Mouse (Mus musculus) hindbrain, embryonic 15.5 days (tissue): ENCODE measurements around the gene Itgbl1. TPM values are rescaled to one million over a fixed set of nuclear protein-coding genes. Genes with fewer than 3 reads are reported as not detected.

Source experiments
- polyA plus RNA-seq: library from polyadenylated mRNA; unstranded; fragments of >200 nt; fragmentation: Nextera tagmentation; extraction: Ambion mirVana; gene quantifications from 2 replicates; pipeline ENCODE4 v1.2.1, GENCODE M21; 2015

Itgbl1 gene
- polyA plus RNA-seq, 1 experiment from 2014 or later = 3.4 TPM

Other genes starting within 250 kb of the Itgbl1 start
- 13.2 and 14.0 TPM in 2 replicates for gene Nalcn, start 32.8 kb upstream of the Itgbl1 start, polyA plus RNA-seq